Mouse (Mus musculus): Measurements from ENCODE around the gene Bmpr2. TPM values are rescaled to one million over a fixed set of nuclear protein-coding genes. Genes with fewer than 3 reads are reported as not detected.

The Bmpr2 gene
- polyA plus RNA-seq, 1 experiment from 2014 or later, result 8.0 TPM

GRCm38 (mm10) chr1:59825421-59825820 is 62.2 kb downstream of the Bmpr2 start:
- peaks cover 48% of the 10 kb centered on the region for H3K36me3 ChIP-seq
- no peak overlapping the region for H3K27ac ChIP-seq
- DNase-seq (ENCODE audit: low spot score), result no peak
- H3K4me1 ChIP-seq, result no peaks in the 10 kb centered on the region
- no peaks in the 10 kb centered on the region for H3K27me3 ChIP-seq (ENCODE audit: low read depth, poor library complexity, severe bottlenecking)
- no peak overlapping the region for H3K4me3 ChIP-seq
- H3K9me3 ChIP-seq (replicated peaks), result no peaks in the 10 kb centered on the region

DNA sequence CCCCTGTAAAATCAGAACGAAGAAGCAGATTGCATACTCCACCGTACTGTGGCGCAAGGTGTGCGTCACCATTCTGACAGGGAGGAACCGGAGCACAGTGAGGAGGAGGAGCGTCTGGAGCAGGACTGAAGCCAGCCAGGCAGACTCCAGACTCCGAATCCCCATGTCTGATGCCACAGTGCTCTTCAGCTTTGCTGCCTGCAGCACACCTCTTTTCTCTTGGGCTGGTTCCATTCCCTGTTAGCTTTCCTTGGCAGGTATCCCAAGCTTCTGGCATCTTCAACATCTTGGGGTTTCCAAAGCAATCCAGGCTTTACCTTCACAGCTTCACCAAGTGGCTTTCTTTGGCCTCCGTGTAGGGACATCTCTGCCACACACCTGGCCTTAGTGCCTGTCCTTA is 63.4 kb downstream of the Bmpr2 start:
- no peak for DNase-seq (ENCODE audit: low spot score)
- WGBS, result 87% methylated on average over 8 of the region's 8 CpGs
- H3K27me3 ChIP-seq (ENCODE audit: low read depth, poor library complexity, severe bottlenecking), result no peaks in the 10 kb centered on the region

DNA sequence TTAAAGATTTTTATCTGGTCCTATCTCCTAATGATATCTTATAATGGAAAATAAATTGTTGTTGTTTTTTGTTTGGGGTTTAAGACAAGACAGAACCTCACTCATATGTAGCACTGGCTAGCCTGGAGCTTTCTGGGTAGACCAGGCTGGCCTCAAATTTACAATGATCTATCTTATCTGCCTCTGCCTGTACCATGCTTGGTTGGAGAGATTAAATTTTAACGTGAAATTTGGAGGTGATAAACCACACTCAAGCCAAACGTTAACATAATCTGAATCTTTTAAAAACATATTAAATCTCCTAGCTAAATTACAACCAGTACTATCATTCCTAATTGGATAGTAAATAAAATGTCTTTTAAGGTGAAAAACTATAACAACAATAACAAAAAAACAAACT is 66.2 kb downstream of the Bmpr2 start:
- Histone ChIP-seq H3K27me3 (ENCODE audit: low read depth, poor library complexity, severe bottlenecking) (no peaks in the 10 kb centered on the region), H3K27ac (no peak overlapping the region), H3K4me1 (peaks cover 12% of the 10 kb centered on the region), H3K9me3 (replicated peaks) (no peaks in the 10 kb centered on the region), H3K36me3 (peaks cover 18% of the 10 kb centered on the region), H3K4me3 (no peak overlapping the region)
- DNase-seq (ENCODE audit: low spot score), result no peak
- 82% methylated on average over 2 of the region's 2 CpGs for WGBS

More for the DNA sequence above, 63.4 kb downstream of the Bmpr2 start:
- no peak overlapping the region for H3K27ac ChIP-seq
- H3K4me3 ChIP-seq, result no peak overlapping the region
- H3K9me3 ChIP-seq (replicated peaks), result no peaks in the 10 kb centered on the region
- peaks cover 6% of the 10 kb centered on the region; the same call in 1 of the 2 replicates for H3K4me1 ChIP-seq
- H3K36me3 ChIP-seq, result peaks cover 39% of the 10 kb centered on the region

GRCm38 (mm10) chr1:59830194-59830593 is 67.0 kb downstream of the Bmpr2 start:
- H3K36me3 ChIP-seq, result peaks cover 15% of the 10 kb centered on the region
- no peak overlapping the region for H3K4me3 ChIP-seq
- H3K27ac ChIP-seq, result no peak overlapping the region
- peaks cover 12% of the 10 kb centered on the region for H3K4me1 ChIP-seq
- H3K27me3 ChIP-seq (ENCODE audit: low read depth, poor library complexity, severe bottlenecking), result no peaks in the 10 kb centered on the region
- H3K9me3 ChIP-seq (replicated peaks), result no peaks in the 10 kb centered on the region
- WGBS, result 84% methylated on average over 6 of the region's 6 CpGs
- no peak for DNase-seq (ENCODE audit: low spot score)

GRCm38 (mm10) chr1:59833723-59834122 is 70.5 kb downstream of the Bmpr2 start:
- peaks cover 12% of the 10 kb centered on the region for H3K4me1 ChIP-seq
- 9% methylated on average over 2 of the region's 2 CpGs for WGBS
- no peak for DNase-seq (ENCODE audit: low spot score)
- H3K27ac ChIP-seq, result no peak overlapping the region
- no peak overlapping the region for H3K4me3 ChIP-seq
- no peaks in the 10 kb centered on the region for H3K27me3 ChIP-seq (ENCODE audit: low read depth, poor library complexity, severe bottlenecking)
- H3K9me3 ChIP-seq (replicated peaks), result no peaks in the 10 kb centered on the region
- no peaks in the 10 kb centered on the region for H3K36me3 ChIP-seq

GRCm38 (mm10) chr1:59848327-59848726 is 85.1 kb downstream of the Bmpr2 start:
- Histone ChIP-seq H3K36me3 (peaks cover 83% of the 10 kb centered on the region), H3K4me1 (no peaks in the 10 kb centered on the region), H3K9me3 (replicated peaks) (no peaks in the 10 kb centered on the region), H3K27me3 (ENCODE audit: low read depth, poor library complexity, severe bottlenecking) (no peaks in the 10 kb centered on the region), H3K4me3 (no peak overlapping the region), H3K27ac (no peak overlapping the region)
- WGBS, result 86% methylated on average over 8 of the region's 8 CpGs
- DNase-seq (ENCODE audit: low spot score), result no peak

DNA sequence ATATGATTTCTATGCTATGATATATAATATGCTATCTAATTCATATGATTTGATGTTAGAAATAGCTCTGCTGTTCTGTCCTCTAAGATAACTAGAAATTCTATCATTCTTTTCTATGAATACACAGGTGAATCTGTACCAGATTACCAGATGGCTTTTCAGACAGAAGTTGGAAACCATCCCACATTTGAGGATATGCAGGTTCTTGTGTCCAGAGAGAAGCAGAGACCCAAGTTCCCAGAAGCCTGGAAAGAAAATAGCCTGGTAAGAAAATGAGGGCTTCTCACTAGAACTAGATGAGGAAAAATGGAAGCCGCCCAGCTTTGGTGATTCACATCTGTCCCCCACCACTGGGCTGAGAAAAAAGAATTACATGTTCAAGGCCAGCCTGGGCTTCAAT is 95.8 kb downstream of the Bmpr2 start:
- Histone ChIP-seq H3K36me3 (peaks cover 83% of the 10 kb centered on the region), H3K27ac (no peak overlapping the region)
- WGBS, result 94% methylated on average over 1 of the region's 1 CpGs

GRCm38 (mm10) chr1:59862144-59862543 is 98.9 kb downstream of the Bmpr2 start:
- Histone ChIP-seq H3K4me1 (no peaks in the 10 kb centered on the region), H3K27me3 (ENCODE audit: low read depth, poor library complexity, severe bottlenecking) (no peaks in the 10 kb centered on the region), H3K4me3 (no peak overlapping the region), H3K27ac (no peak overlapping the region), H3K36me3 (peaks cover 94% of the 10 kb centered on the region), H3K9me3 (replicated peaks) (no peaks in the 10 kb centered on the region)
- 85% methylated on average over 1 of the region's 1 CpGs for WGBS
- DNase-seq (ENCODE audit: low spot score), result no peak

More for the DNA sequence above, 95.8 kb downstream of the Bmpr2 start:
- H3K27me3 ChIP-seq (ENCODE audit: low read depth, poor library complexity, severe bottlenecking), result no peaks in the 10 kb centered on the region
- H3K9me3 ChIP-seq (replicated peaks), result no peaks in the 10 kb centered on the region
- no peaks in the 10 kb centered on the region for H3K4me1 ChIP-seq
- H3K4me3 ChIP-seq, result no peak overlapping the region
- DNase-seq (ENCODE audit: low spot score), result no peak

DNA sequence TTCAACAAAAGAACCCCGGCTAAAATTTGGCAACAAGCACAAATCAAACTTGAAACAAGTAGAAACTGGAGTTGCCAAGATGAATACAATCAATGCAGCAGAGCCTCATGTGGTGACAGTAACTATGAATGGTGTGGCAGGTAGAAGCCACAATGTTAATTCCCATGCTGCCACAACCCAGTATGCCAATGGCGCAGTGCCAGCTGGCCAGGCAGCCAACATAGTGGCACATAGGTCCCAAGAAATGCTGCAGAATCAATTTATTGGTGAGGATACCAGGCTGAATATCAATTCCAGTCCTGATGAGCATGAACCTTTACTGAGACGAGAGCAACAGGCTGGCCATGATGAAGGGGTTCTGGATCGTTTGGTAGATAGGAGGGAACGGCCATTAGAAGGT is 104.8 kb downstream of the Bmpr2 start:
- DNase-seq (ENCODE audit: low spot score), result no peak
- Histone ChIP-seq H3K36me3 (peaks cover 85% of the 10 kb centered on the region), H3K9me3 (replicated peaks) (no peaks in the 10 kb centered on the region), H3K27me3 (ENCODE audit: low read depth, poor library complexity, severe bottlenecking) (no peaks in the 10 kb centered on the region), H3K4me1 (no peaks in the 10 kb centered on the region), H3K27ac (no peak overlapping the region), H3K4me3 (no peak overlapping the region)
- WGBS, result 92% methylated on average over 5 of the region's 5 CpGs

DNA sequence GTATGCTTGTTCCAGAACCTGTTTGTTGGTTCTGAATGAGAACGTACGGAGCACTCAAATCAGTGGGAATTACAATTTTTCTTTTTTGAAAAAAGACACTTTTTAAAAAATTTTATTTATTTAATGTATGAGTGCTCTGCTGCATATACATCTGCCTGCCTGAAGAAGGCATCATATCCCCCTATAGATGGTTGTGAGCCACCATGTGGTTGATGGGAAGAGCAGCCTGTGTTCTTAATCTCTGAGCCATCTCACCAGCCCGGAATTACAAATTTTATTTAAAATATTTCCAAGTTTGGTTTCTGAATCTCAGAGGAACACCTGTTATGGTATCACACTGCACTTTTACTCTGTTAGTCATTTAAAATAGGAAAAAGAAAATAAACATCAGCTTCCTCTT is 110.8 kb downstream of the Bmpr2 start:
- Histone ChIP-seq H3K9me3 (replicated peaks) (no peaks in the 10 kb centered on the region), H3K4me1 (no peaks in the 10 kb centered on the region), H3K4me3 (no peak overlapping the region), H3K27me3 (ENCODE audit: low read depth, poor library complexity, severe bottlenecking) (no peaks in the 10 kb centered on the region), H3K27ac (no peak overlapping the region), H3K36me3 (peaks cover 59% of the 10 kb centered on the region)
- DNase-seq (ENCODE audit: low spot score), result no peak
- 91% methylated on average over 3 of the region's 3 CpGs for WGBS

GRCm38 (mm10) chr1:59878098-59878497 is 114.9 kb downstream of the Bmpr2 start:
- H3K4me1 ChIP-seq, result no peaks in the 10 kb centered on the region
- no peaks in the 10 kb centered on the region for H3K9me3 ChIP-seq (replicated peaks)
- no peak overlapping the region for H3K27ac ChIP-seq
- DNase-seq (ENCODE audit: low spot score), result no peak
- no peaks in the 10 kb centered on the region for H3K27me3 ChIP-seq (ENCODE audit: low read depth, poor library complexity, severe bottlenecking)
- no peak overlapping the region for H3K4me3 ChIP-seq
- peaks cover 42% of the 10 kb centered on the region for H3K36me3 ChIP-seq
- WGBS, result 95% methylated on average over 7 of the region's 7 CpGs

- peak; percentile 73 for DNase-seq (ENCODE audit: low spot score)
- Histone ChIP-seq H3K4me3 (no peak overlapping the region), H3K4me1 (peaks cover 10% of the 10 kb centered on the region), H3K36me3 (peaks cover 14% of the 10 kb centered on the region), H3K27me3 (ENCODE audit: low read depth, poor library complexity, severe bottlenecking) (no peaks in the 10 kb centered on the region), H3K9me3 (replicated peaks) (no peaks in the 10 kb centered on the region), H3K27ac (no peak overlapping the region)
- WGBS, result 35% methylated on average over 3 of the region's 3 CpGs
These were observed 120.3 kb downstream of the Bmpr2 start for GRCm38 (mm10) chr1:59883349-59884134.

DNA sequence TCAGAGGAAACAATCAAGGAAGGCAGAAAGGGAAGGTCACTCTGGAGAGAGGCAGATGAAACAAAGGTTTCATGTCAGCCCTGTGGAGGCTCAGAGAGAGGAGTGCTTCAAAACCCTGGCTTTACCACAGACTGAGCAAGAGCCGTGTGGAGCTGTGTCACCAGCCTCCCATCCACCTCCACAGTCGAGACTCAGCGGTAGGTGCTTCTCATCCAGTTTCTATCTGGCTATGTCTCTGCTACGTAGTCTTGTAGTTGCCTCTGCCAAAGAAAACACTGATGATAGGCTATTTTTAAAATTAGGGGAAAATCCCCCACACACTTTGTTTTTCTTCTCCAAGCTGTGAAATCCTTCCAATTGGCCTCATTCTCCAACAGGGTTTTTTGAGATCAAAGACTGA is 123.7 kb downstream of the Bmpr2 start:
- Histone ChIP-seq H3K9me3 (replicated peaks) (no peaks in the 10 kb centered on the region), H3K27ac (no peak overlapping the region), H3K4me3 (no peak overlapping the region), H3K27me3 (ENCODE audit: low read depth, poor library complexity, severe bottlenecking) (no peaks in the 10 kb centered on the region), H3K36me3 (no peaks in the 10 kb centered on the region), H3K4me1 (peaks cover 10% of the 10 kb centered on the region)
- no peak for DNase-seq (ENCODE audit: low spot score)
- 74% methylated on average over 4 of the region's 4 CpGs for WGBS

- Histone ChIP-seq H3K4me3 (no peak overlapping the region), H3K4me1 (peaks cover 10% of the 10 kb centered on the region), H3K27ac (no peak overlapping the region), H3K9me3 (replicated peaks) (no peaks in the 10 kb centered on the region), H3K27me3 (ENCODE audit: low read depth, poor library complexity, severe bottlenecking) (no peaks in the 10 kb centered on the region), H3K36me3 (no peaks in the 10 kb centered on the region)
- DNase-seq (ENCODE audit: low spot score), result no peak
These were observed 124.8 kb downstream of the Bmpr2 start for GRCm38 (mm10) chr1:59888018-59888417.

Measured in limb, embryonic 10.5 days (tissue).